10 mouse cellular contexts compared by ENCODE assay signal in the genomic region with DNA sequence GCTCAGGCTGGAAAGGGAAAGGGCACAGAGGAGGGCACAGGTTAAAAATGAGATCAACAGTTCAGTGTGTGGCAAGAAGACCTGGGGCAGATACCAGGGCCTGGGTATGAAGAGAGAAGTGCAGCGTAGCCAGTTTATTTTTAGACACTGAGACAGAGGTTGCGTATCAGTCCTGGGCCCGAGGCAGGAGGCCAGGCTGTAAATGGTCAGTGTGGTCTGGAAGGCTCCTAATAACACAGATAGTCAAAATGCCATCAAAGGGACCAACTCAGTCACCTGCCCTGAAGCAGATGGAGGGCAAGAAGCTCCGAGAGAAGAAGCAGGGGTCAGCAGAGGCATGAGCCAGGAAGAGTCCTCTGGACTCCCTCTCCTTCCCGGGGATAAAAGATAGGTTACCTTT. TPM values are rescaled to one million over a fixed set of nuclear protein-coding genes. Genes with fewer than 3 reads are reported as not detected.
DNase-seq lines count a peak whose midpoint lies in the region; ATAC-seq and TF ChIP-seq lines count a peak whose summit lies in the region.
"Had no signal": no experiment of that assay in that cellular context is flagged by ENCODE, and none has a peak within 500 bp of the region (broad histone marks: within the 10 kb centered on the region; RNA-seq: fewer than 3 reads in every experiment).

No protein-coding gene starts in this region.

- no peak overlapping the region for H3K27ac ChIP-seq in liver, embryonic 11.5 days (ENCODE audit: low read depth, low read length)
- no peak overlapping the region for H3K27ac ChIP-seq in liver, embryonic 12.5 days
- H3K27ac ChIP-seq in heart, postnatal 0 days (ENCODE audit: low read depth): peak overlapping the region; percentile 92
- no peak overlapping the region for H3K27ac ChIP-seq in thymus, adult 2 months (ENCODE audit: control insufficient read depth, insufficient read depth, low read length)

- TF ChIP-seq EP300 in heart, postnatal 0 days (IDR thresholded peaks at IDR 0.05; ENCODE audit: low read depth): no peak

- H3K4me3 ChIP-seq in liver, embryonic 11.5 days (ENCODE audit: low read depth, low read length): no peak overlapping the region
- H3K4me3 ChIP-seq in liver, embryonic 12.5 days: no peak overlapping the region
- 0 out of 2 replicates have a peak overlapping the region, but pooled peaks have one; percentile 8 for H3K4me3 ChIP-seq in heart, postnatal 0 days (ENCODE audit: low read depth, low read length)
- H3K4me3 ChIP-seq in thymus, adult 2 months (ENCODE audit: control insufficient read depth, insufficient read depth, low read length): no peak overlapping the region

- H3K36me3 ChIP-seq in liver, embryonic 11.5 days (ENCODE audit: control insufficient read depth, insufficient read depth, low read length): peaks cover 2% of the 10 kb centered on the region; the same call in 1 of the 2 replicates
- no peaks in the 10 kb centered on the region for H3K36me3 ChIP-seq in liver, embryonic 12.5 days
- no peaks in the 10 kb centered on the region for H3K36me3 ChIP-seq in heart, postnatal 0 days (replicated peaks; ENCODE audit: control insufficient read depth, insufficient read depth, low read length)
- no peaks in the 10 kb centered on the region for H3K36me3 ChIP-seq in thymus, adult 2 months (ENCODE audit: control insufficient read depth, insufficient read depth, low read length)

- TF ChIP-seq CTCF in heart, postnatal 0 days (IDR thresholded peaks at IDR 0.05; ENCODE audit: low read depth): no peak
- TF ChIP-seq CTCF in thymus, adult 2 months (IDR thresholded peaks at IDR 0.05; ENCODE audit: borderline replicate concordance, control insufficient read depth, extremely low read depth, insufficient read depth, low read length, poor library complexity): no peak

- no peaks in the 10 kb centered on the region for H3K9me3 ChIP-seq in liver, embryonic 11.5 days (ENCODE audit: control insufficient read depth, low read length)
- H3K9me3 ChIP-seq in liver, embryonic 12.5 days (replicated peaks): no peaks in the 10 kb centered on the region
- H3K9me3 ChIP-seq in heart, postnatal 0 days (replicated peaks; ENCODE audit: control insufficient read depth, low read length): no peaks in the 10 kb centered on the region

- H3K9ac ChIP-seq in liver, embryonic 11.5 days (ENCODE audit: low read depth, low read length): 0 out of 2 replicates have a peak overlapping the region, but pooled peaks have one; percentile 12
- H3K9ac ChIP-seq in liver, embryonic 12.5 days: no peak overlapping the region
- peak overlapping the region; percentile 53 for H3K9ac ChIP-seq in heart, postnatal 0 days (replicated peaks; ENCODE audit: low read depth, low read length)

- peaks cover 59% of the 10 kb centered on the region for H3K4me1 ChIP-seq in liver, embryonic 11.5 days (replicated peaks; ENCODE audit: control insufficient read depth, insufficient read depth, low read length)
- peaks cover 90% of the 10 kb centered on the region for H3K4me1 ChIP-seq in liver, embryonic 12.5 days
- H3K4me1 ChIP-seq in heart, postnatal 0 days (ENCODE audit: control insufficient read depth, insufficient read depth): peaks cover 89% of the 10 kb centered on the region
- peaks cover 21% of the 10 kb centered on the region for H3K4me1 ChIP-seq in thymus, adult 2 months (replicated peaks; ENCODE audit: control insufficient read depth, insufficient read depth, low read length)

- peak overlapping the region; percentile 32; the same call in 1 of the 2 replicates for H3K4me2 ChIP-seq in liver, embryonic 11.5 days
- H3K4me2 ChIP-seq in liver, embryonic 12.5 days: no peak overlapping the region
- peak overlapping the region; percentile 47 for H3K4me2 ChIP-seq in heart, postnatal 0 days (ENCODE audit: low read depth, low read length)

- DNase-seq in liver, embryonic 11.5 days (ENCODE audit: low spot score): no peak
- peak; percentile 61 for DNase-seq in gastrocnemius, postnatal 25 days
- peak; percentile 86 for DNase-seq in heart, postnatal 0 days (ENCODE audit: low spot score)
- DNase-seq in thymus, adult 2 months: no peak
- DNase-seq in B cell, adult 2 months: no peak
- no peak for DNase-seq in testis, postnatal 10 days (ENCODE audit: low spot score)
- DNase-seq: adrenal gland, postnatal 25 days; right cerebral cortex, postnatal 25 days had no signal

- 54% methylated on average over 5 of the region's 5 CpGs for WGBS in liver, embryonic 11.5 days
- 37% methylated on average over 5 of the region's 5 CpGs for WGBS in liver, embryonic 12.5 days (ENCODE audit: insufficient replicate concordance)
- WGBS in heart, postnatal 0 days: 15% methylated on average over 5 of the region's 5 CpGs
- WGBS in thymus, adult 2 months: 66% methylated on average over 5 of the region's 5 CpGs

- ATAC-seq in liver, embryonic 11.5 days (replicated peaks; ENCODE audit: low FRiP score): no peak
- no peak for ATAC-seq in liver, embryonic 12.5 days
- peak; percentile 82 for ATAC-seq in heart, postnatal 0 days (ENCODE audit: insufficient read depth, low read depth)
- ATAC-seq in monocyte, adult 5-6 weeks (replicated peaks; ENCODE audit: insufficient number of reproducible peaks, low FRiP score, low TSS enrichment, poor library complexity, severe bottlenecking): peak; percentile 36

- no peak for TF ChIP-seq POLR2A in thymus, adult 2 months (IDR thresholded peaks at IDR 0.05; ENCODE audit: control insufficient read depth, extremely low read depth, insufficient read depth, low read length, poor library complexity)

- H3K27me3 ChIP-seq in liver, embryonic 11.5 days (replicated peaks; ENCODE audit: control insufficient read depth, insufficient read depth, low read length): no peaks in the 10 kb centered on the region
- no peaks in the 10 kb centered on the region for H3K27me3 ChIP-seq in liver, embryonic 12.5 days (replicated peaks)
- H3K27me3 ChIP-seq in heart, postnatal 0 days (ENCODE audit: control insufficient read depth, insufficient read depth, low read length): no peaks in the 10 kb centered on the region
- H3K27me3 ChIP-seq in thymus, adult 2 months (ENCODE audit: control insufficient read depth, insufficient read depth, low read length): no peaks in the 10 kb centered on the region

RNA-seq across cellular contexts. Expression of a gene that starts 7.4 kb away (rescaled TPM):
- 26.9 and 30.1 TPM in 2 replicates for polyA plus RNA-seq in liver, embryonic 11.5 days (2014; fragmentation: Nextera tagmentation; extraction: Ambion mirVana)
- 25.7 and 27.0 TPM in 2 replicates for polyA plus RNA-seq in liver, embryonic 12.5 days (2016; fragmentation: Nextera tagmentation; extraction: Ambion mirVana)
- total RNA-seq in gastrocnemius, postnatal 25 days (2021): 100 to 1,000 TPM; 193 to 219 TPM
- total RNA-seq in heart, postnatal 0 days (2014; rRNA removed; ENCODE audit: low replicate concordance): 302 and 348 TPM in 2 replicates
- 62.6 and 69.9 TPM in 2 replicates for polyA plus RNA-seq in heart, postnatal 0 days (2015; fragmentation: Nextera tagmentation; extraction: Ambion mirVana)
- total RNA-seq in monocyte, adult 5-6 weeks (2017): 205 to 262 TPM (median 212 TPM) in 3 replicates
- polyA plus RNA-seq in thymus, adult 2 months (2012; rRNA removed): 67.2 and 69.6 TPM in 2 replicates

RNA-seq across cellular contexts. Expression of a gene that starts 47.9 kb away (rescaled TPM):
- 11.7 and 16.2 TPM in 2 replicates for polyA plus RNA-seq in liver, embryonic 11.5 days (2014; fragmentation: Nextera tagmentation; extraction: Ambion mirVana)
- 17.6 and 17.7 TPM in 2 replicates for polyA plus RNA-seq in liver, embryonic 12.5 days (2016; fragmentation: Nextera tagmentation; extraction: Ambion mirVana)
- not detected for total RNA-seq in gastrocnemius, postnatal 25 days (2021)
- 1.3 and 1.4 TPM in 2 replicates for total RNA-seq in heart, postnatal 0 days (2014; rRNA removed; ENCODE audit: low replicate concordance)
- 0.60 and 0.86 TPM in 2 replicates for polyA plus RNA-seq in heart, postnatal 0 days (2015; fragmentation: Nextera tagmentation; extraction: Ambion mirVana)
- 0.67 to 5.1 TPM (median 0.68 TPM) in 3 replicates for total RNA-seq in monocyte, adult 5-6 weeks (2017)
- 0.78 and 0.98 TPM in 2 replicates for polyA plus RNA-seq in thymus, adult 2 months (2012; rRNA removed)

Comparison
In these comparisons a context has a peak if more than half of its experiments do, and no peak if none do; other contexts are left out.
1. ATAC-seq: peak in heart, postnatal 0 days (single experiment) and monocyte, adult 5-6 weeks (single experiment); none in liver, embryonic 11.5 days (single experiment) and liver, embryonic 12.5 days (single experiment).
2. DNase-seq: peak in gastrocnemius, postnatal 25 days (single experiment) and heart, postnatal 0 days (single experiment); none in liver, embryonic 11.5 days (single experiment), thymus, adult 2 months (single experiment), B cell, adult 2 months (0 of 2) and testis, postnatal 10 days (single experiment).